Mouse (Mus musculus) erythroblast, embryonic 14.5 days (primary cell): ENCODE results near the gene Taar6. TPM values are rescaled to one million over a fixed set of nuclear protein-coding genes. Genes with fewer than 3 reads are reported as not detected.

Source experiments
- H3K27me3 ChIP-seq: 2 replicates; pipeline ENCODE4 v1.6.1; 2012; ENCODE audit warnings: inconsistent platforms; ENCODE audit not compliant: control insufficient read depth
- H3K36me3 ChIP-seq: 2 replicates; pipeline ENCODE4 v1.6.1; 2012; ENCODE audit warnings: mild to moderate bottlenecking, inconsistent platforms; ENCODE audit not compliant: control insufficient read depth
- H3K4me1 ChIP-seq: 2 replicates; pipeline ENCODE4 v1.6.1; 2012; ENCODE audit warnings: inconsistent platforms; ENCODE audit not compliant: control insufficient read depth
- H3K4me3 ChIP-seq: replicated peaks from 2 replicates; pipeline ENCODE3; 2012; ENCODE audit warnings: moderate library complexity, mild to moderate bottlenecking, inconsistent platforms
- H3K9me3 ChIP-seq: 2 replicates; pipeline ENCODE4 v1.6.1; 2012; ENCODE audit warnings: low read length, inconsistent platforms, mixed read lengths; ENCODE audit not compliant: control insufficient read depth
- GATA1 ChIP-seq: IDR thresholded peaks from 2 replicates; pipeline ENCODE4 v1.6.1; 2012; ENCODE audit warnings: low read length, inconsistent platforms, mixed read lengths
- TAL1 ChIP-seq: IDR thresholded peaks from 3 replicates; pipeline ENCODE4 v1.6.1; 2012; ENCODE audit warnings: low read length, inconsistent platforms, mixed read lengths
- polyA plus RNA-seq: library from polyadenylated mRNA; stranded (reverse); fragments of >175 nt; gene quantifications from 2 replicates; pipeline ENCODE4 v1.2.3, GENCODE M21; 2012

Taar6 gene
- polyA plus RNA-seq: not detected in 2 replicates

GRCm38 (mm10) chr10:23985546-23985945 lies at the start of gene Taar6:
TSS of gene Taar6 (minus strand) at chr10:23985646.
- no peaks in the 10 kb centered on the region for H3K9me3 ChIP-seq
- TF ChIP-seq TAL1: no peak
- no peak for TF ChIP-seq GATA1

GRCm38 (mm10) chr10:24031347-24031746 lies 45.9 kb upstream of the Taar6 start:
- Histone ChIP-seq H3K4me1 (no peaks in the 10 kb centered on the region), H3K27me3 (no peaks in the 10 kb centered on the region), H3K9me3 (no peaks in the 10 kb centered on the region), H3K4me3 (no peak overlapping the region), H3K36me3 (no peaks in the 10 kb centered on the region)
- TF ChIP-seq TAL1 (no peak), GATA1 (no peak)

More at GRCm38 (mm10) chr10:23985546-23985945, at the start of gene Taar6:
- H3K27me3 ChIP-seq: no peaks in the 10 kb centered on the region
- H3K4me3 ChIP-seq: no peak within 1 kb of the TSS
- no peaks in the 10 kb centered on the region for H3K36me3 ChIP-seq
- no peaks in the 10 kb centered on the region for H3K4me1 ChIP-seq

- no peaks in the 10 kb centered on the region for H3K36me3 ChIP-seq
- TF ChIP-seq GATA1 (no peak), TAL1 (no peak)
- no peaks in the 10 kb centered on the region for H3K27me3 ChIP-seq
- no peaks in the 10 kb centered on the region for H3K9me3 ChIP-seq
- H3K4me1 ChIP-seq: no peaks in the 10 kb centered on the region
- no peak within 1 kb of the TSS for H3K4me3 ChIP-seq
These were observed 41.5 kb upstream of the Taar6 start, which contains the start of gene Taar7d for GRCm38 (mm10) chr10:24026922-24027321. TSS of gene Taar7d (plus strand) at chr10:24027222.

GRCm38 (mm10) chr10:24008143-24008542 lies 22.7 kb upstream of the Taar6 start:
- H3K27me3 ChIP-seq: no peaks in the 10 kb centered on the region
- no peaks in the 10 kb centered on the region for H3K36me3 ChIP-seq
- no peak for TF ChIP-seq TAL1
- no peak for TF ChIP-seq GATA1
- H3K9me3 ChIP-seq: no peaks in the 10 kb centered on the region
- peaks cover 38% of the 10 kb centered on the region for H3K4me1 ChIP-seq
- H3K4me3 ChIP-seq: no peak overlapping the region

GRCm38 (mm10) chr10:24007034-24007433 lies 21.6 kb upstream of the Taar6 start:
- Histone ChIP-seq H3K27me3 (no peaks in the 10 kb centered on the region), H3K36me3 (no peaks in the 10 kb centered on the region), H3K9me3 (no peaks in the 10 kb centered on the region), H3K4me3 (no peak overlapping the region), H3K4me1 (peaks cover 38% of the 10 kb centered on the region)
- TF ChIP-seq GATA1 (no peak), TAL1 (no peak; the same call in 2 of the 3 replicates)

GRCm38 (mm10) chr10:24006442-24006841 lies 21.0 kb upstream of the Taar6 start:
- TF ChIP-seq TAL1 (no peak), GATA1 (no peak)
- Histone ChIP-seq H3K9me3 (no peaks in the 10 kb centered on the region), H3K36me3 (no peaks in the 10 kb centered on the region), H3K27me3 (no peaks in the 10 kb centered on the region), H3K4me3 (no peak overlapping the region), H3K4me1 (peaks cover 38% of the 10 kb centered on the region)

- H3K9me3 ChIP-seq: no peaks in the 10 kb centered on the region
- H3K27me3 ChIP-seq: no peaks in the 10 kb centered on the region
- peaks cover 3% of the 10 kb centered on the region for H3K4me1 ChIP-seq
- no peak for TF ChIP-seq GATA1
- TF ChIP-seq TAL1: no peak
- H3K4me3 ChIP-seq: no peak within 1 kb of the TSS
- H3K36me3 ChIP-seq: no peaks in the 10 kb centered on the region
These were observed 14.2 kb upstream of the Taar6 start, which contains the start of gene Taar7b for GRCm38 (mm10) chr10:23999639-24000038. TSS of gene Taar7b (plus strand) at chr10:23999939.

GRCm38 (mm10) chr10:23993381-23993780 lies 7.9 kb upstream of the Taar6 start, which contains the start of gene Taar7a:
TSS of gene Taar7a (minus strand) at chr10:23993481.
- Histone ChIP-seq H3K9me3 (no peaks in the 10 kb centered on the region), H3K27me3 (no peaks in the 10 kb centered on the region), H3K4me3 (no peak within 1 kb of the TSS), H3K4me1 (peaks cover under 1% of the 10 kb centered on the region; the same call in 1 of the 2 replicates), H3K36me3 (no peaks in the 10 kb centered on the region)
- TF ChIP-seq GATA1 (no peak), TAL1 (no peak)

GRCm38 (mm10) chr10:23986419-23986818 lies 973 bp upstream of the Taar6 start:
- Histone ChIP-seq H3K9me3 (no peaks in the 10 kb centered on the region), H3K4me3 (no peak overlapping the region), H3K27me3 (no peaks in the 10 kb centered on the region), H3K36me3 (no peaks in the 10 kb centered on the region), H3K4me1 (no peaks in the 10 kb centered on the region)
- no peak for TF ChIP-seq GATA1
- TF ChIP-seq TAL1: no peak
